Mouse (Mus musculus) C2C12 (cell line): ENCODE data around the gene Vwa1. TPM values are rescaled to one million over a fixed set of nuclear protein-coding genes. Genes with fewer than 3 reads are reported as not detected.
A peak's percentile ranks its signal among the peaks of the same experiment; 100 is the strongest.

Experiments used
- H3K27me3 ChIP-seq: one replicate; pipeline ENCODE4 v1.6.1; 2011; ENCODE audit not compliant: control insufficient read depth, insufficient read depth, insufficient read length
- H3K36me3 ChIP-seq: one replicate; pipeline ENCODE4 v1.6.1; 2011; ENCODE audit not compliant: control insufficient read depth, insufficient read depth
- H3K4me3 ChIP-seq: one replicate; pipeline ENCODE4 v1.5.1; 2011; ENCODE audit warnings: mild to moderate bottlenecking, control low read depth; ENCODE audit not compliant: poor library complexity, insufficient read depth, severe bottlenecking
- H3K79me2 ChIP-seq: one replicate; pipeline ENCODE4 v1.6.1; 2011; ENCODE audit not compliant: control insufficient read depth, insufficient read depth
- H3K79me3 ChIP-seq: one replicate; pipeline ENCODE4 v1.6.1; 2011; ENCODE audit warnings: low read depth, control low read depth
- H3ac ChIP-seq: one replicate; pipeline ENCODE3; 2011; ENCODE audit warnings: low read depth; ENCODE audit not compliant: control insufficient read depth, insufficient read length
- CEBPB ChIP-seq: IDR thresholded peaks from one replicate; pipeline ENCODE4 v1.6.1; 2011; ENCODE audit warnings: low read depth, mild to moderate bottlenecking, control low read depth, moderate library complexity
- CTCF ChIP-seq: IDR thresholded peaks from one replicate; pipeline ENCODE4 v1.5.1; 2011; ENCODE audit not compliant: control insufficient read depth, insufficient read depth, insufficient read length
- FOSL1 ChIP-seq: IDR thresholded peaks from one replicate; pipeline ENCODE4 v1.8.0; 2011; ENCODE audit warnings: mild to moderate bottlenecking, low read length; ENCODE audit not compliant: poor library complexity, insufficient read depth, severe bottlenecking
- MAX ChIP-seq: IDR thresholded peaks from one replicate; pipeline ENCODE4 v1.6.1; 2011; ENCODE audit warnings: mild to moderate bottlenecking, control low read depth
- MYOD1 ChIP-seq: IDR thresholded peaks from one replicate; pipeline ENCODE4 v1.6.1; 2011; ENCODE audit warnings: low read depth; ENCODE audit not compliant: control insufficient read depth, insufficient read length
- MYOG ChIP-seq: IDR thresholded peaks from one replicate; pipeline ENCODE4 v1.6.1; 2011; ENCODE audit not compliant: control insufficient read depth, insufficient read length; ENCODE audit errors: extremely low read depth
- USF1 ChIP-seq: IDR thresholded peaks from one replicate; pipeline ENCODE4 v1.6.1; 2011; ENCODE audit warnings: low read depth, mild to moderate bottlenecking, control low read depth, moderate library complexity
- polyA plus RNA-seq: library from polyadenylated mRNA; unstranded; fragments of >200 nt; fragmentation: generic; extraction: Trizol; gene quantifications from one replicate; pipeline ENCODE4 v1.2.1, GENCODE M21; 2012; ENCODE audit warnings: missing spikeins

The Vwa1 gene
- polyA plus RNA-seq, 1 experiment = 1.0 TPM

- Histone ChIP-seq H3K79me2 (peaks cover 67% of the 10 kb centered on the region), H3K36me3 (peaks cover 55% of the 10 kb centered on the region), H3ac (no peak overlapping the region), H3K4me3 (no peak overlapping the region), H3K79me3 (peaks cover 36% of the 10 kb centered on the region), H3K27me3 (no peaks in the 10 kb centered on the region)
- TF ChIP-seq MYOD1 (no peak), MYOG (no peak), USF1 (no peak), CTCF (no peak), MAX (no peak), FOSL1 (no peak), CEBPB (no peak)
Measured at GRCm38 (mm10) chr4:155807841-155808240, 33.3 kb upstream of the Vwa1 start.

GRCm38 (mm10) chr4:155803340-155804041 is 29.0 kb upstream of the Vwa1 start:
- H3K4me3 ChIP-seq = peak overlapping the region; percentile 89
- H3K27me3 ChIP-seq = no peaks in the 10 kb centered on the region

GRCm38 (mm10) chr4:155802741-155803339 is 28.3 kb upstream of the Vwa1 start, which contains the start of gene Mrpl20:
Gene Mrpl20 (plus strand): TSS chr4:155802878.
- Histone ChIP-seq H3K27me3 (no peaks in the 10 kb centered on the region), H3K4me3 (peak within 1 kb of the TSS; percentile 89), H3K79me3 (peaks cover 33% of the 10 kb centered on the region), H3K36me3 (peaks cover 19% of the 10 kb centered on the region), H3K79me2 (peaks cover 44% of the 10 kb centered on the region), H3ac (peak within 1 kb of the TSS; percentile 98)
- TF ChIP-seq FOSL1 (no peak), MAX (no peak), CTCF (no peak), CEBPB (no peak), MYOG (no peak), USF1 (no peak), MYOD1 (no peak)

More at GRCm38 (mm10) chr4:155803340-155804041, 29.0 kb upstream of the Vwa1 start:
- H3K79me3 ChIP-seq = peaks cover 33% of the 10 kb centered on the region
- H3K79me2 ChIP-seq = peaks cover 50% of the 10 kb centered on the region
- H3K36me3 ChIP-seq = peaks cover 26% of the 10 kb centered on the region
- H3ac ChIP-seq = peak overlapping the region; percentile 98
- TF ChIP-seq MAX (peak; percentile 60), FOSL1 (no peak), CTCF (no peak), CEBPB (no peak)

- H3K36me3 ChIP-seq = peaks cover 16% of the 10 kb centered on the region
- no peaks in the 10 kb centered on the region for H3K27me3 ChIP-seq
Measured at GRCm38 (mm10) chr4:155802075-155802474, 27.6 kb upstream of the Vwa1 start.

GRCm38 (mm10) chr4:155793730-155794129 is 19.2 kb upstream of the Vwa1 start:
- Histone ChIP-seq H3K79me2 (no peaks in the 10 kb centered on the region), H3K79me3 (no peaks in the 10 kb centered on the region), H3K4me3 (no peak overlapping the region), H3K36me3 (no peaks in the 10 kb centered on the region), H3ac (no peak overlapping the region), H3K27me3 (peaks cover 20% of the 10 kb centered on the region)
- TF ChIP-seq FOSL1 = no peak
- TF ChIP-seq USF1 = no peak
- TF ChIP-seq MYOG = no peak
- TF ChIP-seq MYOD1 = no peak
- no peak for TF ChIP-seq CEBPB
- no peak for TF ChIP-seq MAX
- TF ChIP-seq CTCF = no peak

More at GRCm38 (mm10) chr4:155802075-155802474, 27.6 kb upstream of the Vwa1 start:
- Histone ChIP-seq H3K4me3 (no peak overlapping the region), H3ac (no peak overlapping the region), H3K79me2 (peaks cover 38% of the 10 kb centered on the region), H3K79me3 (peaks cover 31% of the 10 kb centered on the region)
- no peak for TF ChIP-seq MYOD1
- TF ChIP-seq USF1 = no peak
- no peak for TF ChIP-seq CEBPB
- no peak for TF ChIP-seq CTCF
- TF ChIP-seq MAX = no peak
- TF ChIP-seq MYOG = no peak
- TF ChIP-seq FOSL1 = no peak
